Mouse (Mus musculus) midbrain, embryonic 10.5 days (tissue): Measurements from ENCODE around the gene Lgr5. TPM values are rescaled to one million over a fixed set of nuclear protein-coding genes. Genes with fewer than 3 reads are reported as not detected.

ENCODE experiments used
- DNase-seq: peaks from one replicate; pipeline ENCODE4 v3.0.0-alpha.2; 2017; ENCODE audit warnings: low spot score
- H3K27ac ChIP-seq: fragments of 300-500 bp; sonication (generic); replicated peaks from 2 replicates; pipeline ENCODE4 v1.5.1; 2016; ENCODE audit warnings: mild to moderate bottlenecking
- H3K27me3 ChIP-seq: fragments of 300-500 bp; sonication (generic); 2 replicates; pipeline ENCODE4 v1.6.1; 2016; ENCODE audit warnings: low read depth, mild to moderate bottlenecking; ENCODE audit not compliant: poor library complexity, severe bottlenecking
- H3K36me3 ChIP-seq: fragments of 300-500 bp; sonication (generic); 2 replicates; pipeline ENCODE4 v1.6.1; 2016; ENCODE audit warnings: mild to moderate bottlenecking, moderate library complexity
- H3K4me1 ChIP-seq: fragments of 300-500 bp; sonication (generic); 2 replicates; pipeline ENCODE4 v1.6.1; 2016
- H3K4me3 ChIP-seq: fragments of 300-500 bp; sonication (generic); 2 replicates; pipeline ENCODE4 v1.5.1; 2016; ENCODE audit warnings: mild to moderate bottlenecking, moderate library complexity
- H3K9me3 ChIP-seq: fragments of 300-500 bp; sonication (generic); replicated peaks from 2 replicates; pipeline ENCODE4 v1.6.1; 2016; ENCODE audit warnings: mild to moderate bottlenecking
- WGBS: fragments of 180-500 bp; shearing (Covaris S2); methylation state at CpG from one replicate; pipeline ENCODE4 v1.1.7; 2016; 5-methylcytosine and 5-hydroxymethylcytosine counted together
- polyA plus RNA-seq: library from polyadenylated mRNA; unstranded; fragments of >200 nt; fragmentation: Nextera tagmentation; extraction: Ambion mirVana; gene quantifications from 2 replicates; pipeline ENCODE4 v1.2.1, GENCODE M21; 2016

Lgr5 gene
- polyA plus RNA-seq, 1 experiment from 2014 or later, result 7.2 TPM

DNA sequence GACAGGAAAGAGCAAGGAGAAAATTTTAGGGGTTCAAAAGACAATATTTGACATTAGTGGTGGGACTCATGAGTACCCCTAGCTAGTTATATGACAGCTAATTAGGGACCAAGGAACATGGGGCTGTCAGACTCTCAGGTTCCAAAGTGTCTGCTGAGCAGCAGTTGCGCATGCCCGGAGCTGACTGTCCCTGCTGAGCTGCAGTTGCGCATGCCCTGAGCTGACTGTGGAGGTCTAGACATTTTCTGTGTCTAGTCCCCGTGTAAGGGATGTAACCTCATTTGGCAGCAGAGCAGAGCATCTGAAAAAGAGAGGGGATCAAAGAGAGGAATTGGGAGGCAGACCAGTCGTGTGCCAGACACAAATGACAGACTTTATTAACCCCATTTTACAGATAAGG, 23.6 kb downstream of the Lgr5 start:
- no peak overlapping the region for H3K4me3 ChIP-seq
- H3K9me3 ChIP-seq, result no peaks in the 10 kb centered on the region; the same call in 1 of the 2 replicates
- peaks cover 44% of the 10 kb centered on the region for H3K27me3 ChIP-seq
- no peak for DNase-seq
- no peak overlapping the region for H3K27ac ChIP-seq
- WGBS, result 90% methylated on average over 5 of the region's 5 CpGs
- H3K36me3 ChIP-seq, result no peaks in the 10 kb centered on the region
- H3K4me1 ChIP-seq, result peaks cover 9% of the 10 kb centered on the region; the same call in 1 of the 2 replicates

DNA sequence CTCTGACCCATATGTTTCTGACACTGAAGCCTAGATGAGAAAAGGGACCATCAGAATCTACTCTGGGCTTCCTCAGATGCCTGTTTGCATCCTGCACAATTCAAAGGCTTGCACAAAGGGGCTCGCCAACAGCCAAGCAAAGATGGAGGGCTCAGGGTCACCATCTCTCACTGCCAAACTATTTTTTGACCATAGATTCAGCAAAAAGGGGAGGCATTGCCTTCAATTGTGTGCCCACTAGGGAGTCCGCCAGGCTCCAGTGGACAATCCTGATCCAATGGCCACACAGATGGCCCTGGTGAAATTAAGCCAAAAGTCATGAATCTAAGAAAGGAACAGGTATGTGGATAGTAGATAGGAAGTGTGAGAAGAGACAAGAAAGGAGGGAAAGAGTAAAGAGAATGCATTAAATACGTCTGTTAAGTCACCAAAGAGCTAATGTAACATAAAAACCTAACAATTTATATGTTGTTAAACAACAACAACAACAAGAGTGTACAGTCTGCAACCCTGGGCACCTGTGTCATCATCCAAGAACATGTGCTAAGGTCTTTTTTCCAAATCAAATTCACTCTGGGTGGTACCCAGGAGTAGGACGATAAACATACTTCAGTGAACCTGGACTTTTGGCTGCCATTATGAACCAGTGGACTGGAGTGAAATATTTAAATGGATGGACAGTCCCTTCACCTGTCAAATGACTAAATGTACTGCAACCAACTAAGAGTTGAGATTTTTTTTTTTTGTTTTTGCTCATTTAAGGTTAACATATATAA, 24.5 kb downstream of the Lgr5 start:
- H3K4me3 ChIP-seq, result no peak overlapping the region
- H3K9me3 ChIP-seq, result no peaks in the 10 kb centered on the region; the same call in 1 of the 2 replicates
- H3K4me1 ChIP-seq, result peaks cover 9% of the 10 kb centered on the region; the same call in 1 of the 2 replicates
- DNase-seq, result no peak
- WGBS, result 85% methylated on average over 4 of the region's 4 CpGs
- H3K27me3 ChIP-seq, result peaks cover 46% of the 10 kb centered on the region
- H3K27ac ChIP-seq, result 0 out of 2 replicates have a peak overlapping the region, but pooled peaks have one; percentile 28
- H3K36me3 ChIP-seq, result no peaks in the 10 kb centered on the region

DNA sequence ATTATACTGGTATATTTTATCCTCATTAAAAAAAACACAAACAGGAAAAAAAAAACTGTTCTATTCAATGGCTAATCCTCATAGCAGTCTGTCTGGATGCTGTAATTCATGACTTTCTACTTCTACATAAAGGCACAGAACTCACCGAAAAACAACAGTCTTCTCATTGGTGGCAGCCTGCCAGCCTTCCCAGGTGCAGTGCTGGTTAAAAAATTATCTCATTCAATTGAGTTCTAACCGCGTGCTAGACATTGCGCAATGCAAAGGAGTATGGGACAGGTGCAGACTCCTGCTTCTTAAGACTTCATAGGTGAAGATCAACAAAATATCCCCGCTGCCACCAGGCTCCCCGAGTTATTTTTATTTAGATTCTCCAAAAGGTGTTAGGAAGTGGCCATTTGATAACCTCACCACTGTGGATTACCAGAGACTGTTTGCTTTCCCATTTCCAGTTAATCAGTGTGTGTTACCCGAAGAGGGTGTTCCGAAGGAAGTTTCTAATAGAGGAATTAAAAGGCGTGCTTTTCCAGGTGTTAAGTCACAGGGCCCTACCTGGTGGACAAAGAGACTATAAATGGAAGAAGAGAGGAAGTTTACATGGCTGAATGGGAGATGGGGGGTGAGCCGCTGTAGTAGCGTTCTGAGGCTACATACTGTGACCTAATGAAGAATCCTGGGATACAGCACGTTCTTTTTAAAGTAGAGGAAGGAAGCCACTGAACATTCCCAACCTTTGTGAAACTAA, 26.3 kb downstream of the Lgr5 start:
- no peak overlapping the region for H3K4me3 ChIP-seq
- H3K27ac ChIP-seq, result no peak overlapping the region
- peaks cover 22% of the 10 kb centered on the region for H3K4me1 ChIP-seq
- 79% methylated on average over 12 of the region's 12 CpGs for WGBS
- no peaks in the 10 kb centered on the region for H3K36me3 ChIP-seq
- H3K27me3 ChIP-seq, result peaks cover 45% of the 10 kb centered on the region
- no peak for DNase-seq
- H3K9me3 ChIP-seq, result no peaks in the 10 kb centered on the region

- peak overlapping the region; percentile 42; the same call in 1 of the 2 replicates for H3K27ac ChIP-seq
Measured at GRCm38 (mm10) chr10:115556738-115557242, 30.8 kb downstream of the Lgr5 start.

GRCm38 (mm10) chr10:115555191-115555765, 32.3 kb downstream of the Lgr5 start:
- peaks cover 46% of the 10 kb centered on the region for H3K27me3 ChIP-seq
- no peak overlapping the region for H3K27ac ChIP-seq
- no peak overlapping the region for H3K4me3 ChIP-seq
- H3K4me1 ChIP-seq, result peaks cover 23% of the 10 kb centered on the region
- 72% methylated on average over 2 of the region's 2 CpGs for WGBS
- DNase-seq, result no peak
- no peaks in the 10 kb centered on the region for H3K9me3 ChIP-seq
- H3K36me3 ChIP-seq, result no peaks in the 10 kb centered on the region

More at GRCm38 (mm10) chr10:115556738-115557242, 30.8 kb downstream of the Lgr5 start:
- peaks cover 28% of the 10 kb centered on the region for H3K4me1 ChIP-seq
- peak; percentile 71 for DNase-seq
- peak overlapping the region; percentile 23 for H3K4me3 ChIP-seq
- H3K36me3 ChIP-seq, result no peaks in the 10 kb centered on the region
- no peaks in the 10 kb centered on the region for H3K9me3 ChIP-seq
- H3K27me3 ChIP-seq, result peaks cover 60% of the 10 kb centered on the region
- 13% methylated on average over 12 of the region's 12 CpGs for WGBS

DNA sequence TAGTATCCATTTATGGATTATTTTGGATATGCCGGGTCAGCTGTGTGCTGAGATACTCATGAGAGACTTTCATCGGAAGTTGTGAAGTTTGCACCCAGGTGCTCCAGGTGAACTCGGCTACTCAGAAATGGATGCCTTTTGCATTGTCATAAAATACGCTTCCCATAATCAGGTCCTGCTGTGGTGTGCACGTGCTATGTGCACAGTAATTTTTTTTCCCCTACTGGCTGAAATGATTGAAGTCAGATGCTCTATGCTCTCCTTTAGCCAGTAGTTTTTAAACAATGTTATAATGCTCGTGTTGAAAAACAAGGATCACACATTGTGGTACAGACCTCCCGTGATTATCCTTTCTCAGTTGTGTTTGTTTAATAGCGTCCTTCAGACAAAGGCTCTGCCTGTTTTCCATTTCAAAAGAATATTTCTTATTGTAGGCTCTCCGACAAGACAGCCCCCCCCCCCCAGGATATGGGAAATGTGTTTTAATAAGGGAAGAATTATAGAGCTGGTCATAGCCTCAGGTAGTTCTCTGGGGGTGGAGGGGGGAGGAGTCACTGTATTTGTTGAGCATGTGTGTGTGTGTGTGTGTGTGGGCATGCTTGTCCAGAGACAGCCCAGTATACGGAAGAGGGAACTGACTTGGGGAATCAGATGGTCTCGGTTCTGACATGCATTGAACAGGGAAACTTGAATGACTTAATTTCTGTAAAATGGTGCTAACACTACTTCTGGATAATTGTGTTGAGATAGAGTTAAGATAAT, 34.0 kb downstream of the Lgr5 start:
- H3K9me3 ChIP-seq, result no peaks in the 10 kb centered on the region
- WGBS, result 59% methylated on average over 11 of the region's 11 CpGs
- no peak for DNase-seq
- H3K36me3 ChIP-seq, result no peaks in the 10 kb centered on the region
- H3K4me1 ChIP-seq, result peaks cover 25% of the 10 kb centered on the region
- peaks cover 29% of the 10 kb centered on the region for H3K27me3 ChIP-seq
- no peak overlapping the region for H3K4me3 ChIP-seq
- H3K27ac ChIP-seq, result no peak overlapping the region

- Histone ChIP-seq H3K27ac (no peak overlapping the region), H3K4me3 (no peak overlapping the region), H3K36me3 (no peaks in the 10 kb centered on the region), H3K27me3 (peaks cover 20% of the 10 kb centered on the region), H3K9me3 (no peaks in the 10 kb centered on the region), H3K4me1 (peaks cover 12% of the 10 kb centered on the region)
- no peak for DNase-seq
- 82% methylated on average over 3 of the region's 3 CpGs for WGBS
Measured at GRCm38 (mm10) chr10:115551069-115551468, 36.5 kb downstream of the Lgr5 start.

DNA sequence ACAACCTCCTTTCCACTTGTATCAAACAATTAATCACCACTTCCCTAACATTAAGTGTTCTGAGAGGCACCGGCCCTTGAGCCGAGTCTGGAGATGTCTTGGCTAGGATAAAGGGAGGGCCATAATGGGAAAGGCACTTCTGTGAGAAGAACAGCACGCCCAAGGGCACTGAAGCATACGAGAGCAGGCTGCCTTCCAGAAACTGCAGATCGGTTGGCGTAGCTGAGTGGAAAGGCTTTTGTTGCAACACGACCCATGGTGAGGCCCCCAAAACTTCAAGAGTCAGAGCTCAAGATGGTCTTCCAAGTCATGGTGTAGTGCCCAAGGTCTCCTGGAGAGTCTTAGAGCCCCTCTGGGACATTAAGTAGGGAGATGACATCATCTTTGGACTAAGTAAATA, 37.3 kb downstream of the Lgr5 start:
- 50% methylated on average over 7 of the region's 7 CpGs for WGBS
- no peaks in the 10 kb centered on the region for H3K9me3 ChIP-seq
- H3K4me1 ChIP-seq, result peaks cover 12% of the 10 kb centered on the region
- peaks cover 12% of the 10 kb centered on the region for H3K27me3 ChIP-seq
- DNase-seq, result no peak
- H3K4me3 ChIP-seq, result no peak overlapping the region
- no peaks in the 10 kb centered on the region for H3K36me3 ChIP-seq
- no peak overlapping the region for H3K27ac ChIP-seq

DNA sequence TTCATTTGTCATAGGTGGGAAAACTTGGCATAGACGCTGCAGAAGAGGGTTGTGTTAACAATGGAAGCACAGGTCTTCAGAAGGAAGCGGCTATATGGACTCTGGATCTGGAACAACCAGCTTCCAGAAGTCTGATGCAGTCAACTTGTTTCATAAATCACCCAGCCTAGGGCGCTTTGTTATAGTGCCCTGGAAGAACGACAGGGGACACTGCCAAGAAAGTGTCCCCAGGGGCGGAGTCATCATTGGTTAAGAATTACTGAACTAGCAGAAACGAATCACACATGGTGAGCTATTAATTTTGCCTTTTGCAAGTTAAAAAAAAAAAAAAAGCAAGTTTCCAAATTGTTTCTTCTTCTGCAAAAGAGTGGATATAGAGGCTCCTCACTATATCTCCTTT, 44.7 kb downstream of the Lgr5 start:
- Histone ChIP-seq H3K27me3 (no peaks in the 10 kb centered on the region), H3K9me3 (no peaks in the 10 kb centered on the region), H3K4me3 (no peak overlapping the region), H3K27ac (no peak overlapping the region), H3K36me3 (no peaks in the 10 kb centered on the region), H3K4me1 (no peaks in the 10 kb centered on the region)
- no peak for DNase-seq
- 90% methylated on average over 6 of the region's 6 CpGs for WGBS

DNA sequence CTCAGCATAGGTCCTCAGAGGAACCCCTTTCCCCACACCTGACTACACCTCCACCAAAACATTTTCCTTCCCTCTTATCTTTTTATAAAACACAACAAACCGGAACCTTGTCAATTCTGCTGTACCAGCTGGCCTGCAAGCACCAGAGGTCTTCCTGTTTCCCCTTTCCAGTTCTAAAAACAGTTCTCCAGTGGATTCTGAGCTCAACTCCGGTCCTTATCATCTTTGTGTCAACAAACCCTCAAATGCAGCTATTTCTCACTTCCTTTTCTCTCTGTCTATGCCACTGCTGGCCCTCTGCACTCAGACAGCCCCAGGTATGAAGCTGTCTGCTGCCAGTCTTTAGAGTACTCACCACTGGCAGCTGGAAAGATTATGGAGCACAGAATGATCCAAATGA, 56.8 kb downstream of the Lgr5 start:
- Histone ChIP-seq H3K27me3 (no peaks in the 10 kb centered on the region), H3K27ac (no peak overlapping the region), H3K4me3 (no peak overlapping the region), H3K4me1 (no peaks in the 10 kb centered on the region), H3K9me3 (no peaks in the 10 kb centered on the region), H3K36me3 (no peaks in the 10 kb centered on the region)
- DNase-seq, result no peak
- WGBS, result 85% methylated on average over 2 of the region's 2 CpGs

- H3K27ac ChIP-seq, result no peak overlapping the region
- no peaks in the 10 kb centered on the region for H3K4me1 ChIP-seq
- WGBS, result 89% methylated on average over 12 of the region's 12 CpGs
- no peaks in the 10 kb centered on the region for H3K9me3 ChIP-seq
- no peak for DNase-seq
- no peaks in the 10 kb centered on the region for H3K36me3 ChIP-seq
- H3K27me3 ChIP-seq, result no peaks in the 10 kb centered on the region
- H3K4me3 ChIP-seq, result no peak overlapping the region
Measured at GRCm38 (mm10) chr10:115529768-115530167, 57.8 kb downstream of the Lgr5 start.

- no peak overlapping the region for H3K4me3 ChIP-seq
- H3K27ac ChIP-seq, result no peak overlapping the region
- WGBS, result 76% methylated on average over 4 of the region's 4 CpGs
- no peak for DNase-seq
- H3K36me3 ChIP-seq, result no peaks in the 10 kb centered on the region
- 0 out of 2 replicates have a peak, but pooled peaks cover 3% of the 10 kb centered on the region for H3K27me3 ChIP-seq
- H3K9me3 ChIP-seq, result no peaks in the 10 kb centered on the region
- H3K4me1 ChIP-seq, result no peaks in the 10 kb centered on the region
Measured at GRCm38 (mm10) chr10:115528892-115529291, 58.7 kb downstream of the Lgr5 start.
